Mouse (Mus musculus): Measurements from ENCODE around the gene Epm2aip1. TPM values are rescaled to one million over a fixed set of nuclear protein-coding genes. Genes with fewer than 3 reads are reported as not detected.

Gene Epm2aip1
- polyA plus RNA-seq, 1 experiment from 2014 or later: 29.7 TPM

- Histone ChIP-seq H3K27ac (replicated peaks) (no peak overlapping the region), H3K4me1 (peaks cover 15% of the 10 kb centered on the region), H3K9me3 (peaks cover 18% of the 10 kb centered on the region)
Measured at GRCm38 (mm10) chr9:111313299-111313698, 41.6 kb downstream of the Epm2aip1 start.

GRCm38 (mm10) chr9:111313793-111314192 lies 42.1 kb downstream of the Epm2aip1 start:
- 26% methylated on average over 5 of the region's 5 CpGs for WGBS
- H3K36me3 ChIP-seq (replicated peaks): no peaks in the 10 kb centered on the region
- H3K9me3 ChIP-seq: peaks cover 18% of the 10 kb centered on the region
- H3K27me3 ChIP-seq (replicated peaks; ENCODE audit: low read depth, poor library complexity, severe bottlenecking): peaks cover 62% of the 10 kb centered on the region
- no peak overlapping the region for H3K27ac ChIP-seq (replicated peaks)
- peaks cover 15% of the 10 kb centered on the region for H3K4me1 ChIP-seq
- no peak overlapping the region for H3K4me3 ChIP-seq
- no peak for DNase-seq (ENCODE audit: low spot score)

More at GRCm38 (mm10) chr9:111313299-111313698, 41.6 kb downstream of the Epm2aip1 start:
- Histone ChIP-seq H3K27me3 (replicated peaks; ENCODE audit: low read depth, poor library complexity, severe bottlenecking) (peaks cover 64% of the 10 kb centered on the region), H3K4me3 (no peak overlapping the region), H3K36me3 (replicated peaks) (no peaks in the 10 kb centered on the region)
- 14% methylated on average over 6 of the region's 6 CpGs for WGBS
- DNase-seq (ENCODE audit: low spot score): no peak

GRCm38 (mm10) chr9:111314219-111314618 lies 42.5 kb downstream of the Epm2aip1 start:
- Histone ChIP-seq H3K9me3 (peaks cover 18% of the 10 kb centered on the region), H3K4me3 (no peak overlapping the region), H3K27ac (replicated peaks) (no peak overlapping the region), H3K36me3 (replicated peaks) (no peaks in the 10 kb centered on the region), H3K4me1 (peaks cover 15% of the 10 kb centered on the region), H3K27me3 (replicated peaks; ENCODE audit: low read depth, poor library complexity, severe bottlenecking) (peaks cover 58% of the 10 kb centered on the region)
- WGBS: 39% methylated on average over 5 of the region's 5 CpGs
- peak; percentile 59 for DNase-seq (ENCODE audit: low spot score)

GRCm38 (mm10) chr9:111320912-111321311 lies 49.2 kb downstream of the Epm2aip1 start:
- no peak for DNase-seq (ENCODE audit: low spot score)
- WGBS: 80% methylated on average over 4 of the region's 4 CpGs
- H3K36me3 ChIP-seq (replicated peaks): no peaks in the 10 kb centered on the region

GRCm38 (mm10) chr9:111324881-111325280 lies 53.2 kb downstream of the Epm2aip1 start:
- Histone ChIP-seq H3K4me1 (no peaks in the 10 kb centered on the region), H3K4me3 (no peak overlapping the region), H3K27me3 (replicated peaks; ENCODE audit: low read depth, poor library complexity, severe bottlenecking) (no peaks in the 10 kb centered on the region), H3K9me3 (no peaks in the 10 kb centered on the region), H3K36me3 (replicated peaks) (no peaks in the 10 kb centered on the region), H3K27ac (replicated peaks) (no peak overlapping the region)
- WGBS: 88% methylated on average over 2 of the region's 2 CpGs
- no peak for DNase-seq (ENCODE audit: low spot score)

More at GRCm38 (mm10) chr9:111320912-111321311, 49.2 kb downstream of the Epm2aip1 start:
- Histone ChIP-seq H3K27me3 (replicated peaks; ENCODE audit: low read depth, poor library complexity, severe bottlenecking) (no peaks in the 10 kb centered on the region), H3K27ac (replicated peaks) (no peak overlapping the region), H3K9me3 (no peaks in the 10 kb centered on the region), H3K4me1 (no peaks in the 10 kb centered on the region), H3K4me3 (no peak overlapping the region)

Other genes starting within 250 kb of the Epm2aip1 start
- gene Ccrl2, start 214.4 kb upstream of the Epm2aip1 start, polyA plus RNA-seq (2016; fragmentation: Nextera tagmentation; extraction: Ambion mirVana): 0.35 and 0.98 TPM in 2 replicates
- 38.6 and 39.4 TPM in 2 replicates for gene Lrrfip2, start 154.3 kb upstream of the Epm2aip1 start, polyA plus RNA-seq (2016; fragmentation: Nextera tagmentation; extraction: Ambion mirVana)
- 52.7 and 56.8 TPM in 2 replicates for gene Mlh1, start 138 bp upstream of the Epm2aip1 start, polyA plus RNA-seq (2016; fragmentation: Nextera tagmentation; extraction: Ambion mirVana)
- 0.09 and 0.11 TPM in 2 replicates for gene Trank1, start 39.8 kb downstream of the Epm2aip1 start, polyA plus RNA-seq (2016; fragmentation: Nextera tagmentation; extraction: Ambion mirVana)
- gene Dclk3, start 167.2 kb downstream of the Epm2aip1 start, polyA plus RNA-seq (2016; fragmentation: Nextera tagmentation; extraction: Ambion mirVana): 0.18 and 0.64 TPM in 2 replicates